Mouse (Mus musculus) kidney, postnatal 10 days (tissue): ENCODE data around the gene A730015C16Rik.

ENCODE experiments used
- DNase-seq: peaks from one replicate; pipeline ENCODE4 v3.0.0; 2021; ENCODE audit warnings: mixed read lengths

A730015C16Rik gene

DNA sequence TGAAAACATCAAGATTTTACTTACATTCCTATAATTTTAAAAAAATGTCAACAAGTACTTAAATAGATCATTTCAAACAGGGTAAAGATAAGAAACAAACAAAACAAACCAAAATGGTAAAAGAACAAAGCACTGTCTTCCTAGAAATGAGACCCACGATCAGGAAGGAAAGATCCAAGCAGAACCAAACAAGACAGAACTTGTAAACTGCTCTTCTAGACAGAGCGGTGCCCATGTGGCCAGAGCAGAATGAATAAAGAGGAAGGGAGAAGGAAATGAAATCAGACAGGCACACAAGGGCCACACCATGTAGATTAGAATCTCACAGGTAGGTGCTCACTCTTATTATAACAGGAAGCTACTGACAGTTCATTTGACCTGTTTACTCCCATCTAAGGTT is 21.8 kb downstream of the A730015C16Rik start:
- DNase-seq: no peak

DNA sequence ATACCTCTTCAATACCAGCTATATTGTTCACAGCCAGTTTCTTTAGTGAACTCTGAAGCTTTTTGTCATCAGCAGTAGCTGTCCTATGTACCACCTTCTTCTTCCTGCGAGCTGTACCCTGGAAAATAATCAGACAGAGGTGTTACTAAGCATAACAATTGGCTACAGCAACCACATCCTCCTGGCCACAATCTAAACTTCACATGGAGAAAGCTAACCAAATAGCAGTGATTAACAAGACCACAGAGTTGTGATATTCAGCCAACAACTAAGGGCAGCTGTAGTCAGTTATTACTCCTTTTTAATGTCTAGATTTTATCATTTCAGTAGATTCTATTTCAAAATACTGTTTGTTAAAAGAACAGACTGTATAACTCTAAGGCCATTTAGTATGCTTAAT is 22.3 kb downstream of the A730015C16Rik start:
- no peak for DNase-seq

DNA sequence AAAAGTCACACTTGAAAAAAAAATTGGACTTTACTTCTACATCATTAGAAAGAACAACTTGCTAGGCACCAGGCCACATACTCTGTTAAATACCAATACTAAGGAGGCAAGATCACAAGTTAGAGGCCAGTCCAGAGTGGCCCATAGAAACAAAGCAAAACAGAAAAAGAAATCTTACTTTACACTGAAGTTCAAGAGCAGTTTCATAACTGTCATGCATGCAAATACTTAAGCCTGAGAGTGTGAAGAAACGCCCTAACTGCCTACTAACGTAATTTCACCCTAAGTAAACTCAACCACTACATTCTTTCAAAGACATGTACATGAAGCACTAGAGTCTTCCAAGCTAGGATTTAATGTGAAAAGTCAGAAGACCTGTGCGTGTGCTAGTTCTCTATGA is 22.7 kb downstream of the A730015C16Rik start:
- DNase-seq: no peak

GRCm38 (mm10) chr4:108811550-108811949 is 36.9 kb downstream of the A730015C16Rik start:
- no peak for DNase-seq

GRCm38 (mm10) chr4:108811142-108811541 is 37.3 kb downstream of the A730015C16Rik start:
- DNase-seq: no peak

- no peak for DNase-seq
These were observed 44.9 kb downstream of the A730015C16Rik start for GRCm38 (mm10) chr4:108803535-108803934.

- peak; percentile 88 for DNase-seq
These were observed 50.2 kb downstream of the A730015C16Rik start for GRCm38 (mm10) chr4:108798083-108798830.
